Mouse (Mus musculus) cerebellum, adult 2 months (tissue): ENCODE measurements around the gene Cct2. TPM values are rescaled to one million over a fixed set of nuclear protein-coding genes. Genes with fewer than 3 reads are reported as not detected.
"Not testable (repeated sequence)": the region's sequence is repeated elsewhere in the genome, so short reads cannot be mapped to it uniquely, and the experiment has no call there.

Experiments used
- DNase-seq, 2 experiments: peaks; one replicate each; pipeline ENCODE4 v3.0.0; 2021
- H3K27ac ChIP-seq: fragments of 200-500 bp; 2 replicates; pipeline ENCODE4 v1.5.1; 2012; ENCODE audit warnings: low read length, control low read depth, inconsistent platforms; ENCODE audit not compliant: insufficient read depth
- H3K27me3 ChIP-seq: fragments of 200-500 bp; 2 replicates; pipeline ENCODE4 v1.6.1; 2012; ENCODE audit warnings: inconsistent platforms, mild to moderate bottlenecking, low read length, moderate library complexity; ENCODE audit not compliant: control insufficient read depth, insufficient read depth
- H3K4me1 ChIP-seq: fragments of 200-500 bp; 2 replicates; pipeline ENCODE4 v1.6.1; 2011; ENCODE audit warnings: low read length; ENCODE audit not compliant: control insufficient read depth, insufficient read depth
- H3K4me3 ChIP-seq: fragments of 200-500 bp; replicated peaks from 2 replicates; pipeline ENCODE3; 2011; ENCODE audit warnings: mild to moderate bottlenecking, low read depth, low read length, control low read depth; ENCODE audit not compliant: insufficient read depth
- CTCF ChIP-seq: fragments of 200-500 bp; IDR thresholded peaks from 2 replicates; pipeline ENCODE4 v1.5.1; 2011; ENCODE audit warnings: low read depth, mild to moderate bottlenecking, control low read depth, low read length, moderate library complexity, borderline replicate concordance; ENCODE audit not compliant: insufficient read depth
- POLR2A ChIP-seq: fragments of 200-500 bp; IDR thresholded peaks from 2 replicates; pipeline ENCODE4 v1.6.1; 2011; ENCODE audit warnings: low read length, control low read depth, borderline replicate concordance; ENCODE audit not compliant: insufficient read depth
- WGBS: fragments of 180-500 bp; shearing (Covaris S2); methylation state at CpG from one replicate; pipeline ENCODE4 v1.1.7; 2018; 5-methylcytosine and 5-hydroxymethylcytosine counted together
- polyA plus RNA-seq: library from polyadenylated mRNA; depleted of rRNA; stranded (reverse); fragments of >200 nt; gene quantifications from 2 replicates; pipeline ENCODE4 v1.2.3, GENCODE M21; 2012

The Cct2 gene
- polyA plus RNA-seq, 1 experiment = 148 TPM

DNA sequence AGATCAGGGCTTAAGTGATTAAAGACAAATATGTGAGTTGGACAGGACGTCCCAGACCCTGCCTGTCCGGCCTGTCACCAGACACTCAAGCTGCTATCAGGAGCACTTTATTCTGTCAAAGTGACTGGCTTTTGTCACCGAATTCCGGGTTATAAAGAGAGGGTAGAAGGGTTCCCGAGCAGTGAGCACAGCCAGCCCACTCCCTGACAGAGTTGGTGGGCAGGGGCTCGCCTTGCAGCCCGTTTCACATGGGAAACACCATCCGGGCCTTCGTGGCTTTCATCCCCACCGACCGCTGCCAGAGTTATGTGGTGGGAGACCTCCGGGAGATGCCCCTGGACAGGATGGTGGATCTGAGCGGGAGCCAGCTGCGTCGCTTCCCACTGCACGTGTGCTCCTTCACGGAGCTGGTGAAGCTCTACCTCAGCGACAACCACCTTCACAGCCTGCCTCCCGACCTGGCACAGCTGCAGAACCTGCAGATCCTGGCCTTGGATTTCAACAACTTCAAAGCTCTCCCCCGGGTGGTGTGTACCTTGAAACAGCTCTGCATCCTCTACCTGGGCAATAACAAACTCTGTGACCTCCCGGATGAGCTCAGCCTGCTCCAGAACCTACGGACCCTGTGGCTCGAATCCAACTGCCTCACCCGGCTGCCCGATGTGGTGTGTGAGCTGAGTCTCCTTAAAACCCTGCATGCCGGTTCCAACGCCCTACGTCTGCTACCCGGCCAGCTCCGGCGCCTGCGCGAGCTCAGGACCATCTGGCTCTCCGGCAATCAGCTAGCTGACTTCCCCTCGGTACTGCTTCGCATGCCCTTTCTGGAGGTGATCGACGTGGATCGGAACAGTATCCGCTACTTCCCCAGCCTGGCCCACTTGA is 18.2 kb downstream of the Cct2 start, which contains the start of gene Lrrc10:
Lrrc10 (plus strand) TSS at position 167 of the 882 bp plus-strand sequence.
- H3K27ac ChIP-seq = no peak within 1 kb of the TSS
- DNase-seq = peak; percentile 59 to 61
- peaks cover 6% of the 10 kb centered on the region; the same call in 1 of the 2 replicates for H3K4me1 ChIP-seq
- H3K27me3 ChIP-seq = no peaks in the 10 kb centered on the region
- TF ChIP-seq CTCF = no peak
- TF ChIP-seq POLR2A = peak; percentile 10; the same call in 1 of the 2 replicates
- WGBS = 29% methylated on average over 40 of the region's 40 CpGs
- H3K4me3 ChIP-seq = peak within 1 kb of the TSS; percentile 54

DNA sequence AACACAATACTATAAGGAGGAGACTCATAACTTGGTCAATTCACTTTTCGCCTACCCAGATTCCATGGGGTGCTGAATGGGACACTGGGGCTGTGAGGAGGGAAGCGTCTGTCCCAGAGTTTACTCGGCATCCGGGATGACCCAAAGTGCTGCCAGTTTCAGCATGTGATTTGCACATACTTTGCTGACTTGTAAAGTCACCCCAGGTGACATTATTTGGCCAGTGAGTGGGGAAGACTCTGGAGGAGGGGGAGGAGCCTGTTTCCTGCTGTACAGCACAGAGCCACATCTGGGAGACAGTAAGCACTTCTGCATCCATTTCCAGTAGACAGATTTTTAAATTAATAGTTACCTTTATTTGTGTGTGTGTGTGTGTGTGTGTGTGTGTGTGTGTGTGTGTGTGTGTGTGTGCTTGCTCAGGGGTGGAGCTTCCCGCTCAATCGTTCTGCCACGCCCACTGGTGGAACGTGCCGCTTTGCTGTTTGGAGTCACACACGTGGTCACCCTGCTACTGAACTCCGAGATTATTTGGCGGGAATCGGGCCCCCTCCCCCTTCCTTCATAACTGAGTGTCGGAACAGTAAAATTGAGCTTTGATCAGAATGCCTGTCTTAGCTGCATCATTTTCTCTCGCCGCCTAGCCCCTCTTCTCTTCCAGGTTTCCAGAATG is 20.0 kb downstream of the Cct2 start:
- H3K27me3 ChIP-seq, H3K4me3 ChIP-seq, DNase-seq, H3K4me1 ChIP-seq, H3K27ac ChIP-seq: not testable (repeated sequence)
- WGBS = 48% methylated on average over 16 of the region's 16 CpGs

DNA sequence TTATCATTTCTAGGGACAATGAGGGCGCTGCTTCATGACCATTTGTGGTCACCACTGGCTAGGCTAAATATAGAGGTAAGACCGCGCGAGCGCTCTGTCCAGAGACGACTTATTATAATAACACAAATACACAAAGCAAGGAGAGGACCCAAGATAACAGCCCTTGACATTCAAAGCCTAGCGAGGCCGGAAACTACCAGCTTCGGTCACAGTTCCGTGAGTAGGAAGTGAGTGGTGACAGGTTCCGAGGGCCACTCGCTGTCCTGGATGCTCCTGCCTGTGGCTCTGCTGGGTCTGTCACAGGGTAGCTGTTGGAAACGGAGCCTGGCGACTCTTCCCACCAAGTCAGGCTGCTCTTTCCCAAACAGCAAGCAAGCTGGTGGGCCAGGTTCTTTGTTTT is 21.3 kb downstream of the Cct2 start:
- 89% methylated on average over 14 of the region's 14 CpGs for WGBS
- TF ChIP-seq POLR2A (no peak), CTCF (no peak)

DNA sequence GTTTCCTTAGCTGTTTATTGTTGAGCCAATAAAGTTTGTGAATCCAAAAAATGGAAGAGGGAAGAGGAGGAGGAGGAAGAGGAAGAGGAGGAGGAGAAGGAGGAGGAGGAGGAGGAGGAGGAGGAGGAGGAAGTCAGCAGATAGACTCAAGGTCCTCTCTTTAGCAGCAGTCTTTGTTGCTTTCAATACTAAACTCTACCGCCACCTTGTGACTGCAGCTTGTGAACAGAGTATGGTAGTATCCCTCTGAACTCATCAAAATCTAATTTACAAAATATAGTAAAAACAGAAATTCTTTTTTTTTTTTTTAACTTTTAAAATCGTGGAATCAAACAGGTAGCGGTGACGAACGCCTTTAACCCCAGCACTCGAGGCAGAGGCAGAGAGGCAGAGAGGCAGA is 23.3 kb downstream of the Cct2 start:
- DNase-seq = no peak
- H3K27ac ChIP-seq = no peak overlapping the region
- H3K4me1 ChIP-seq = no peaks in the 10 kb centered on the region
- H3K27me3 ChIP-seq = no peaks in the 10 kb centered on the region
- TF ChIP-seq CTCF (no peak), POLR2A (no peak)
- 67% methylated on average over 6 of the region's 6 CpGs for WGBS
- no peak overlapping the region for H3K4me3 ChIP-seq

More for the DNA sequence above, 21.3 kb downstream of the Cct2 start:
- no peak overlapping the region for H3K27ac ChIP-seq
- no peak for DNase-seq
- no peak overlapping the region for H3K4me3 ChIP-seq
- no peaks in the 10 kb centered on the region for H3K27me3 ChIP-seq
- H3K4me1 ChIP-seq = peaks cover 6% of the 10 kb centered on the region; the same call in 1 of the 2 replicates

DNA sequence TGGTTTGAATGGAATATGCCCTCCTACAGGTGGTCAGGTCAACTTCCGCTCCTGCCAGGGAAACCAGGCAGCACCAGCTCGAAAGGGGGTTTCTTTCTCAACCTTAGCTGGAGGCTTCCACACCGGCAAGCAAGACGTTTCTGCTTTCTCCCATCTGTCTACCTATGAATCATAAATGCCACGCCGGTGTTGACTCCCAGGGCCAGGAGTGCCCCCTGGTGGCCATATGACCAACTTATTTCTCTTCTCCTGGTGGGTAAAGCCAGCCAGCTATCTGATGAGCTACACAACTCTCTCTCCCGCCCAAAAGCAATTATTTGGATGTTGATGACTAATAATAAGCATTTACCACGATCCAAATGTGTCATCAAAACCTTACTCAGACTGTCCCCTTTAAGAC is 29.8 kb downstream of the Cct2 start:
- DNase-seq = peak; percentile 60 to 62
- WGBS = 9% methylated on average over 8 of the region's 8 CpGs

DNA sequence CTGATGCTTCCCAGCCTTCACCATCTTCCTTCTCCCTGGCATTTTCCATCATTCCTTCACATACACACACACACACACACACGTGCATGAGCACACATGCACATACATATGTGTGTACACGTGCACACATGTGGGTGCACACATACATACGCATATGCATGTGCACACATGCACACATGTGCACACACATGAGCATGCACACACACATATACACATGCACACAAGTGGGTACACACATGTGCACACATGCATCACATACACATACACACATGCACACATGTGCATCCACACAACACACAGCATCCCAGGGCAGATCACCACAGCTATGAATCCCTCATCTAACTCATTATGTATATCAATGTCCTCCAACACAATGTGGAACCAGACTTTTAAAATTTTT is 32.5 kb downstream of the Cct2 start:
- no peak for DNase-seq
- WGBS = 94% methylated on average over 3 of the region's 3 CpGs
- Histone ChIP-seq H3K27ac (no peak overlapping the region), H3K27me3 (no peaks in the 10 kb centered on the region), H3K4me1 (no peaks in the 10 kb centered on the region), H3K4me3 (no peak overlapping the region)
- TF ChIP-seq POLR2A (no peak), CTCF (no peak)

More for the DNA sequence above, 29.8 kb downstream of the Cct2 start:
- no peak overlapping the region for H3K4me3 ChIP-seq
- no peaks in the 10 kb centered on the region for H3K27me3 ChIP-seq
- H3K27ac ChIP-seq = no peak overlapping the region
- TF ChIP-seq CTCF (peak; percentile 68), POLR2A (no peak)
- H3K4me1 ChIP-seq = no peaks in the 10 kb centered on the region

DNA sequence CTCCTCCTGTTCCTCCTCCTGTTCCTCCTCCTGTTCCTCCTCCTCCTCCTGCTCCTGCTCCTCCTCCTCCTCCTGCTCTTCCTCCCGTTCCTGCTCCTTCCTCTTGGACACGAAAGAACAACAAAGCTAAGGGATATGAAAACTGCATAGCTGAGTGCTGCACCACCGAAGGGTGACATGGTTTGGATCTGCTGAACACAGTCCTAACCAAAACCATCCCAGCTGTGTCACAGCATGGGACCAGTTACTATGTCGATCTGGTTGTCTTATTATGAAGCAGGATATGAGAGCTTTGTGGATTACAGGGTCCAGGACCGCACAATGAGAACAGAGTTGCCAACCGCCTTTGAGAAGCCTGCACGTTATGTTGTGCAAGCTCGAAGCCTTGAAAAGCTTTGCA is 37.4 kb downstream of the Cct2 start:
- Histone ChIP-seq H3K27me3 (no peaks in the 10 kb centered on the region), H3K4me3 (no peak overlapping the region), H3K4me1 (no peaks in the 10 kb centered on the region), H3K27ac (no peak overlapping the region)
- DNase-seq = no peak
- TF ChIP-seq POLR2A (no peak), CTCF (no peak)
- 59% methylated on average over 8 of the region's 8 CpGs for WGBS

DNA sequence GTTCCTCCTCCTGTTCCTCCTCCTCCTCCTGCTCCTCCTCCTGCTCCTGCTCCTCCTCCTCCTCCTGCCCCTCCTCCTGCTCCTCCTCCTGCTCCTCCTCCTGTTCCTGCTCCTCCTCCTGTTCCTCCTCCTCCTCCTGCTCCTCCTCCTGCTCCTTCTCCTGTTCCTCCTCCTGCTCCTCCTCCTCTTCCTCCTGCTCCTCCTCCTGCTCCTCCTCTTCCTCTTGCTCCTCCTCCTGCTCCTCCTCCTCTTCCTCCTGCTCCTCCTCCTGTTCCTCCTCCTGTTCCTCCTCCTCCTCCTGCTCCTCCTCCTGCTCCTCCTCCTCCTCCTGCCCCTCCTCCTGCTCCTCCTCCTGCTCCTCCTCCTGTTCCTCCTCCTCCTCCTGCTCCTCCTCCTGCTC is 37.8 kb downstream of the Cct2 start:
- H3K27me3 ChIP-seq, H3K4me1 ChIP-seq, H3K4me3 ChIP-seq, DNase-seq, H3K27ac ChIP-seq: not testable (repeated sequence)
